Mouse (Mus musculus) heart, postnatal 0 days (tissue): ENCODE results near the gene Abr. TPM values are rescaled to one million over a fixed set of nuclear protein-coding genes. Genes with fewer than 3 reads are reported as not detected.

Experiments
- ATAC-seq: fragments of 200-750 bp; cut with Nextera tagmentation; 2 replicates; pipeline ENCODE4 v1.8.0; 2017; ENCODE audit warnings: low read depth, moderate number of reproducible peaks, moderate library complexity; ENCODE audit not compliant: insufficient read depth
- DNase-seq: peaks from one replicate; pipeline ENCODE4 v3.0.0-alpha.2; 2016; ENCODE audit warnings: low spot score
- H3K27ac ChIP-seq: fragments of 300-500 bp; sonication (generic); 2 replicates; pipeline ENCODE4 v1.5.1; 2014; ENCODE audit warnings: low read depth, mild to moderate bottlenecking
- H3K27me3 ChIP-seq: fragments of 300-500 bp; sonication (generic); 2 replicates; pipeline ENCODE4 v1.6.1; 2014; ENCODE audit warnings: low read length, mixed read lengths; ENCODE audit not compliant: control insufficient read depth, insufficient read depth
- H3K36me3 ChIP-seq: fragments of 300-500 bp; sonication (generic); replicated peaks from 2 replicates; pipeline ENCODE4 v1.6.1; 2014; ENCODE audit warnings: low read length, mixed read lengths; ENCODE audit not compliant: control insufficient read depth, insufficient read depth
- H3K4me1 ChIP-seq: fragments of 300-500 bp; sonication (generic); 2 replicates; pipeline ENCODE4 v1.6.1; 2014; ENCODE audit warnings: antibody characterized with exemption; ENCODE audit not compliant: control insufficient read depth, insufficient read depth
- H3K4me2 ChIP-seq: fragments of 300-500 bp; sonication (generic); 2 replicates; pipeline ENCODE4 v1.6.1; 2014; ENCODE audit warnings: low read depth, mild to moderate bottlenecking, low read length, moderate library complexity
- H3K4me3 ChIP-seq: fragments of 300-500 bp; sonication (generic); 2 replicates; pipeline ENCODE4 v1.5.1; 2014; ENCODE audit warnings: low read depth, low read length
- H3K9ac ChIP-seq: fragments of 300-500 bp; sonication (generic); replicated peaks from 2 replicates; pipeline ENCODE4 v1.6.1; 2014; ENCODE audit warnings: low read depth, low read length, mixed read lengths
- H3K9me3 ChIP-seq: fragments of 300-500 bp; sonication (generic); replicated peaks from 2 replicates; pipeline ENCODE4 v1.6.1; 2016; ENCODE audit warnings: low read length; ENCODE audit not compliant: control insufficient read depth
- CTCF ChIP-seq: IDR thresholded peaks from 2 replicates; pipeline ENCODE4 v1.5.1; 2016; ENCODE audit warnings: antibody characterized with exemption, control low read depth, low read depth
- EP300 ChIP-seq: IDR thresholded peaks from 2 replicates; pipeline ENCODE4 v1.6.1; 2016; ENCODE audit warnings: antibody characterized with exemption, low read depth
- WGBS: fragments of 180-500 bp; shearing (Covaris S2); extraction: QIAGEN DNeasy Blood & Tissue Kit; methylation state at CpG from one replicate; pipeline ENCODE4 v1.1.7; 2014; 5-methylcytosine and 5-hydroxymethylcytosine counted together
- polyA plus RNA-seq: library from polyadenylated mRNA; unstranded; fragments of >200 nt; fragmentation: Nextera tagmentation; extraction: Ambion mirVana; gene quantifications from 2 replicates; pipeline ENCODE4 v1.2.1, GENCODE M21; 2015
- total RNA-seq: library from RNA; depleted of rRNA; stranded (reverse); fragments of >200 nt; gene quantifications from 2 replicates; pipeline ENCODE4 v1.2.3, GENCODE M21; 2014; ENCODE audit warnings: low replicate concordance

Gene Abr
- total and polyA plus RNA-seq, 2 experiments from 2014 or later, result 14.1 to 48.9 TPM

DNA sequence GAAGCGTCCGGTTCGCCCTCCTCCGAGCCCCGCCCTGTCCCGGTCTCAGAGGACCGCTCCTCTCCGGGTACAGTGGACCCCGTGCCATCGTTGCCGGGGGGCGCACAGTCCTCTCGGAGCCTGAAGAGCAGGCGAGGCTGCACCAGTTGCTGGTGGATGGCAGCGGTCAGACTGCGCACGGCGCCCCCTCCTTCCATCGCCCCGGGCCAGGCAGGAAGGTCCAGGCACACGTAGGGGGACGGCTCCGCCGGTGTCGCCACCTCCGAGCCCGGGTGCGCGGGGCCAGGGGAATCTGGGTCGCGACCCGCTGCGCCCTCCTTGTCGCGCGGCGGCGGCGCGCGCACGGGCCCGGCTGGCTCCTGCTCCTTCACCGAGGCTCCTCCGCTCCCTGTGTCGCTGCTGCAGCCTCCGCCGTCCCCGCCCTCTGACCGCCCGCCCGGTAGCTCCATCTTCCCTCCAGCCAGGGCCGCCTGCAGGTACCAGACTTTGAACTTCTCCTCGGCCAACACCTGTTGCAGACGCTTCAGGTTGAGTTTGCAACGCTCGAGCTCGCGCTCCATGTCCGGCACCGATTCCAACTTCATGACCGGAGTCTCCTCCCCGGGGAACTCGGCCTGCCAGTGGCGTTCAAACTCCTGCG lies 572 bp upstream of the Abr start:
- peak overlapping the region; percentile 84 for H3K4me2 ChIP-seq
- ATAC-seq (peak; percentile 37), DNase-seq (no peak)
- peak overlapping the region; percentile 73 for H3K4me3 ChIP-seq
- peaks cover 3% of the 10 kb centered on the region; the same call in 1 of the 2 replicates for H3K9me3 ChIP-seq
- peak overlapping the region; percentile 57; the same call in 1 of the 2 replicates for H3K9ac ChIP-seq
- H3K36me3 ChIP-seq, result no peaks in the 10 kb centered on the region
- peaks cover 12% of the 10 kb centered on the region; the same call in 1 of the 2 replicates for H3K4me1 ChIP-seq
- TF ChIP-seq CTCF, result no peak
- no peak for TF ChIP-seq EP300
- no peak overlapping the region for H3K27ac ChIP-seq
- under 1% methylated on average over 60 of the region's 66 CpGs for WGBS
- H3K27me3 ChIP-seq, result peaks cover 34% of the 10 kb centered on the region

DNA sequence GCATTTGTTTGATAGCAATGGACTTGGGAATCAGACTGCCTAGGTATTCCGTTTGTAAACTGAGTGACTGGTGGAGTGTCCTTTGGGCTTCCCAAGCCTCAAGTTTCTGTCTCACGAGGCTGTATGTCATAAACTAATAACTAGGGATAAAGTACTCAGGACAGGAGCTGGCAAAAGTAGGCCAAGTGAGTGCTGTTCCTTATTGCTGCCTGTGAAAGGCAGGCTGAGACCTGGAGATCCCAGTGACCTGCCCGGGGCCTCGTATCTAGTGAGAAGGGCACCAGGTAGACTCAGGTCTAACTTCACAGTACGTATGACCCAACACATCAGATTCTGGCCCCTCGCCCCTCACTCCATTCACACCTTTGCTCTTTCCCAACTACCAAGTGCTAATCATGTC lies 4.0 kb downstream of the Abr start:
- Histone ChIP-seq H3K36me3 (no peaks in the 10 kb centered on the region), H3K9ac (no peak overlapping the region), H3K27ac (no peak overlapping the region), H3K4me2 (no peak overlapping the region), H3K4me3 (no peak overlapping the region), H3K27me3 (peaks cover 21% of the 10 kb centered on the region), H3K4me1 (peaks cover 9% of the 10 kb centered on the region; the same call in 1 of the 2 replicates), H3K9me3 (no peaks in the 10 kb centered on the region)
- no peak for TF ChIP-seq EP300
- no peak for TF ChIP-seq CTCF
- 84% methylated on average over 6 of the region's 6 CpGs for WGBS
- no peak for DNase-seq
- ATAC-seq, result no peak

DNA sequence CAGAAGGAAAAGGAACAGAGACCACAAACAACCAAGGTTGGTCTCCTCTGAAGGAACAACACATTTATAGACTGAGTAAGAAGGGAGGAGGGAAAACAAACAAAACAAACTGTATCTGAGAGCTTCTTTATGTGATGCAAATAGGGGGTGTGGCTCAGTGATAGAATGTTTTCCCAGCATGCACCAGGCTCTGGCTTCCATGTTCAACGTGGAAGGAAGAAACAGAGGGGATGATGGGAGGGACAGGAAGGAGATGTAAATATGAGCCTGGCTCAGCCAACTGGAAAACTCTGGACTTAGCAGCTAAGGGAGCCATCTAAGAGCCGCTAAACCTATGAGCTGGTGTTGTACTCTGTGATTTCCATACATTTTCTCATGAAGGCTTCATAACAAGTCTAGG lies 7.9 kb downstream of the Abr start:
- Histone ChIP-seq H3K27me3 (no peaks in the 10 kb centered on the region), H3K27ac (no peak overlapping the region), H3K9me3 (no peaks in the 10 kb centered on the region), H3K9ac (no peak overlapping the region), H3K4me1 (no peaks in the 10 kb centered on the region), H3K4me2 (no peak overlapping the region), H3K4me3 (no peak overlapping the region), H3K36me3 (no peaks in the 10 kb centered on the region)
- DNase-seq (no peak), ATAC-seq (no peak)
- 52% methylated on average over 2 of the region's 2 CpGs for WGBS
- TF ChIP-seq EP300 (no peak), CTCF (no peak)

DNA sequence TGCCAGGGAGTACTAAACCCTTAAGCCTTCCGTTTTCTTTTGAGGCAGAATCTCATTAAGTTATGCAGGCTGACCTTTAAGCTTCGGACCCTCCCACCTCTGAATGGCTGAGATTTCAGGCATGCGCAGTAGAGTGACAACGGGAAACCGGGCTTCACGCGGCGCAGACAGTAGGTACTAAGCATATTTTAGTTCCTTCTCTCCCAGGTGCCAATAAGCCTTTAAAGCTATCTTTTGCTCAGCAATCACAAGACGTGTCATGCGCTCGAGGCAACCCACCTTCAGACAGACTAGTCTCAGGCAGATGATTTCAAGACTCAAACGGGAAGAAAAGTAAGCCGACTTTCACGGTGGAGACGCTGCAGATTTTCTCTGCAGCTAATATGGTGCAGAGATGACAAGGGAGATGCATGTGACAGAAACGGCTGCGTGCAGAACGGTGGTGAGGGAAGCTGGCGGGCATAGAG lies 9.4 kb downstream of the Abr start:
- Histone ChIP-seq H3K4me2 (peak overlapping the region; percentile 79), H3K9ac (peak overlapping the region; percentile 42), H3K36me3 (no peaks in the 10 kb centered on the region), H3K4me3 (peak overlapping the region; percentile 49), H3K27ac (no peak overlapping the region), H3K9me3 (no peaks in the 10 kb centered on the region), H3K27me3 (no peaks in the 10 kb centered on the region), H3K4me1 (no peaks in the 10 kb centered on the region)
- ATAC-seq, result no peak
- peak; percentile 67 for DNase-seq
- no peak for TF ChIP-seq EP300
- no peak for TF ChIP-seq CTCF
- under 1% methylated on average over 19 of the region's 19 CpGs for WGBS

DNA sequence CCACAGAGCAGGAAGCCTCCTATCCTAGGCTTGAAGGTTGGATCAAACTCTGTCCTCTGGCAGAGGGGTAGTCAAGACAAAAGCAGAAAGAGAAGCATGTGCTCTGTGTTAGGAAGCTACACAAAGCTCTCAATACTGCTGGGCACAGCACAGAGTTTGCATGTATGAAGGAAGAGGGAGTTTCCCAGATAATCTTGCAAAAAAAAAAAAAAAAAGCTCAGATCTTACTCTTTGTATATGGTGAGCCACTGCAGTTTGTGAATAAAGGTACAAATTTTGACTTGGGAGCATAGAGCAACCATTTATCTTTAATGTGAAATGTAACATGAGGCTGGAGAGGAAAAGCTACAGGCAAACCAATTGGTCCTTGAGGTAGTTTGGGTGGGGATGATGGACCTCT lies 11.2 kb downstream of the Abr start:
- no peak overlapping the region for H3K4me2 ChIP-seq
- ATAC-seq (no peak), DNase-seq (no peak)
- no peaks in the 10 kb centered on the region for H3K36me3 ChIP-seq
- H3K27me3 ChIP-seq, result no peaks in the 10 kb centered on the region
- no peak overlapping the region for H3K27ac ChIP-seq
- H3K9me3 ChIP-seq, result no peaks in the 10 kb centered on the region
- no peak overlapping the region for H3K4me3 ChIP-seq
- no peak for TF ChIP-seq CTCF
- TF ChIP-seq EP300, result no peak
- no peaks in the 10 kb centered on the region for H3K4me1 ChIP-seq
- H3K9ac ChIP-seq, result no peak overlapping the region

DNA sequence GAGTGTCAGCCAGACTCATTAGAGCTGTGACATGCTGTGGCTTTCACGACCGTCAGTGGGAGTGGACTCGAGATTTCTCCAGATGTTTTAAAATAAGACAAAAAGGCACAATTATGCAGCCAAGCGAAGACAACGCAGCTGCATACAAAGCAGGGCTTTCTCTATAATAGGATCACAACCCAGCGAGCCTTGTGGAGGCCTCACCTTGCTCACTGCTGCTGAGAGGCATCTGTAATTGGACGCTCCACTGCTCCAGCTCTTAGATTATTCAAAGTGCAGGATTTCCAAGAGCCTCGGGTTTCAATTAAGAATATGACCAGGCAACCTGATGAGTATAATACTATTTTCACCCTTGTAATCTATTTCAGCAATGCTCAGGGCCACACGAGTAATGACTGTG lies 15.6 kb downstream of the Abr start:
- no peaks in the 10 kb centered on the region for H3K9me3 ChIP-seq
- no peak overlapping the region for H3K4me3 ChIP-seq
- DNase-seq (no peak), ATAC-seq (no peak)
- H3K27ac ChIP-seq, result no peak overlapping the region
- H3K4me1 ChIP-seq, result no peaks in the 10 kb centered on the region
- no peak for TF ChIP-seq EP300
- no peak for TF ChIP-seq CTCF
- no peak overlapping the region for H3K9ac ChIP-seq
- no peak overlapping the region for H3K4me2 ChIP-seq
- H3K36me3 ChIP-seq, result no peaks in the 10 kb centered on the region
- WGBS, result 77% methylated on average over 9 of the region's 9 CpGs
- no peaks in the 10 kb centered on the region for H3K27me3 ChIP-seq
